Mouse (Mus musculus): Measurements from ENCODE around the gene Lgr4. TPM values are rescaled to one million over a fixed set of nuclear protein-coding genes. Genes with fewer than 3 reads are reported as not detected.
A peak's percentile ranks its signal among the peaks of the same experiment; 100 is the strongest.

Gene Lgr4
- polyA plus RNA-seq, 1 experiment from 2014 or later = 14.0 TPM

DNA sequence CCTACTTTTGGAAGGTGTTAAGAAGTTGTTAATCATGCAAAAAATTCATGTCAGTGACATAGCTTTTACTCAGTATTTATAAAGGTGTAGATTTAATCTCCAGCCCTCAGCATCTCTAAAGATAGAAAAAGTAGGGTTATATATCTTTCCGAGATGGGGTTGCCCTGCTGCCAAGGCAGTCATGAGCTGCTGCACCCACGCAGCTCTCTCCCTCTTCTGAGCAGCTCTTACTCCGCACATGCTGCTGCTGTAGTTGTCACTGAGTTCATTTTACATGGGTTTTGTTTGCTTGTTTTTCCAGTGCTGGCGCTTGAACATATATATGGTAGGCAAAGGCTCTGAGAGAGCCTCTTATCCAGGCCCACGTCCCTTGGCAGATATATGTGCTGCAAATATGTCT lies 120.9 kb downstream of the Lgr4 start:
- H3K9ac ChIP-seq (ENCODE audit: low read depth, low read length) = no peak overlapping the region
- H3K4me3 ChIP-seq (ENCODE audit: low read depth, low read length) = no peak overlapping the region
- H3K27me3 ChIP-seq (ENCODE audit: control insufficient read depth, insufficient read depth, low read length) = no peaks in the 10 kb centered on the region
- H3K4me2 ChIP-seq = no peak overlapping the region
- peaks cover 10% of the 10 kb centered on the region for H3K4me1 ChIP-seq (ENCODE audit: control insufficient read depth, insufficient read depth, low read length)
- H3K27ac ChIP-seq (ENCODE audit: low read depth, low read length) = no peak overlapping the region
- WGBS (ENCODE audit: insufficient replicate concordance) = 76% methylated on average over 5 of the region's 5 CpGs
- no peak for ATAC-seq (replicated peaks; ENCODE audit: insufficient number of reproducible peaks, low FRiP score, low TSS enrichment)
- no peaks in the 10 kb centered on the region for H3K9me3 ChIP-seq (replicated peaks; ENCODE audit: control insufficient read depth, low read length)
- H3K36me3 ChIP-seq (ENCODE audit: control insufficient read depth, insufficient read depth, low read length) = no peaks in the 10 kb centered on the region

DNA sequence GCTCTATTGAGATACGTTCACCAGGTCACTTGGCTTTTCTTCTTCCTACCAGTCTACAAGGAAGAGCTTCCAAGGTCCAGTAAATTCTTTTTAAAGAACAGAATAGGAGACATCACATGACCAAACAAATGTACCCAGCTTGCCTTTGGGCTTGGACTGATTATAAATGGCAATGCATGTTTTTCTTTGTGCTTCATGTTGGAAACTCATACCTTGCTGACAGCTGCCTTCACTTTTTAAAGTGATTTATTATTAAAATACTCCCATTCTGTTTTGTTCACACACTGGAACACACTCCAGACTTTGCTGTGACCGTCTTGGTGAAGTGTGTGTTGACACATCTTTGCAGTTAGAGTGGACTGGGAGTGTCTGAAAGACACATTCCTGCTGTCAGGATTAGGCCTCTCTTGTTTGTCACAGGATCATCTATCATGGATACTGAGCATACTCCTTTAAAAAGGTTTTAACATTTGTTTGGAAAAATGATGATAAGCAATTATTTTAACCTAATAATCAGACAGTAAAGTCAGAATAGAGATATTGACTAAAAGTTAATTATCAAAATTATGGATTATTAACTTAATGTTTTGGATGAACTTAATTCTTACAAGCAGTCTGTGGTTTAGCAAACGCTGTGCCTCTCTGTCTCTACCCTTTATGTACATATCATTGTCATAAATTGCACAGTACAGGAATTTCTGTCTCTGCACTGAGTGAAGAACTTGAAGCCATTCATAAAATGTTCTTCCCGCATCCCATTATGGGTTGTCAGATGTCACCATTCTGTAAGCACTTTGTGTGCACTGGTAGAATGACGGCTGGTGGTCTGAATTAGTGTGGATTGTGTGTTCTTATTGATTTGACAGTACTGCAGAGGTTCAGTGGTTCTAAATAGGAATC lies 125.7 kb downstream of the Lgr4 start:
- no peak overlapping the region for H3K9ac ChIP-seq (ENCODE audit: low read depth, low read length)
- 0 out of 2 replicates have a peak overlapping the region, but pooled peaks have one; percentile 5 for H3K27ac ChIP-seq (ENCODE audit: low read depth, low read length)
- no peaks in the 10 kb centered on the region; the same call in 1 of the 2 replicates for H3K36me3 ChIP-seq (ENCODE audit: control insufficient read depth, insufficient read depth, low read length)
- 54% methylated on average over 5 of the region's 5 CpGs for WGBS (ENCODE audit: insufficient replicate concordance)
- no peak overlapping the region for H3K4me3 ChIP-seq (ENCODE audit: low read depth, low read length)
- H3K9me3 ChIP-seq (replicated peaks; ENCODE audit: control insufficient read depth, low read length) = no peaks in the 10 kb centered on the region
- peaks cover 3% of the 10 kb centered on the region; the same call in 1 of the 2 replicates for H3K4me1 ChIP-seq (ENCODE audit: control insufficient read depth, insufficient read depth, low read length)
- H3K27me3 ChIP-seq (ENCODE audit: control insufficient read depth, insufficient read depth, low read length) = no peaks in the 10 kb centered on the region
- peak; percentile 68; the same call in 1 of the 2 replicates for ATAC-seq (replicated peaks; ENCODE audit: insufficient number of reproducible peaks, low FRiP score, low TSS enrichment)
- H3K4me2 ChIP-seq = no peak overlapping the region

DNA sequence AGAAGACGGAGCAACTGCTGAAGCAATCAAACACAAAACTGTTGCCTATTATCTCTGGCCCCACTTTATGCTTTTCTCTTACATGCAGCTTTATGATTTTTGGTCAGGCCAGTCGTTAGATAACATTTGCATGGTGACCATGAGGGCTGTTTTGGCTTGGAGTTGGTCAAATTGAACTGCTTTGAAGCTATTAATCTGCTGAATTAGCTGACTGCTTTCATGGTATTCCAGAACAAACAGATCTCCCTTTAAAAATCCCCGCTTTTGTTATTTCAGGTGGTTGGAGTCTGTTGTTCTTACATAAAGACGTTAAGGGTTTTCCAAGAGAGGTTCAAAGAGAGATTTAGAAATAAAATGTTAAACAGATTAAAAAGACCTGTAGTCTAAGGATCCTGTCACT lies 141.0 kb downstream of the Lgr4 start:
- Histone ChIP-seq H3K27me3 (ENCODE audit: control insufficient read depth, insufficient read depth, low read length) (no peaks in the 10 kb centered on the region), H3K4me3 (ENCODE audit: low read depth, low read length) (no peak overlapping the region), H3K9me3 (replicated peaks; ENCODE audit: control insufficient read depth, low read length) (no peaks in the 10 kb centered on the region), H3K9ac (ENCODE audit: low read depth, low read length) (no peak overlapping the region), H3K27ac (ENCODE audit: low read depth, low read length) (no peak overlapping the region), H3K36me3 (ENCODE audit: control insufficient read depth, insufficient read depth, low read length) (no peaks in the 10 kb centered on the region), H3K4me1 (ENCODE audit: control insufficient read depth, insufficient read depth, low read length) (no peaks in the 10 kb centered on the region), H3K4me2 (no peak overlapping the region)
- 59% methylated on average over 4 of the region's 4 CpGs for WGBS (ENCODE audit: insufficient replicate concordance)
- no peak for ATAC-seq (replicated peaks; ENCODE audit: insufficient number of reproducible peaks, low FRiP score, low TSS enrichment)

GRCm38 (mm10) chr2:110063131-110063530 lies 145.7 kb downstream of the Lgr4 start:
- Histone ChIP-seq H3K4me3 (ENCODE audit: low read depth, low read length) (no peak overlapping the region), H3K9ac (ENCODE audit: low read depth, low read length) (no peak overlapping the region), H3K4me1 (ENCODE audit: control insufficient read depth, insufficient read depth, low read length) (no peaks in the 10 kb centered on the region), H3K27ac (ENCODE audit: low read depth, low read length) (no peak overlapping the region), H3K27me3 (ENCODE audit: control insufficient read depth, insufficient read depth, low read length) (no peaks in the 10 kb centered on the region), H3K36me3 (ENCODE audit: control insufficient read depth, insufficient read depth, low read length) (no peaks in the 10 kb centered on the region), H3K9me3 (replicated peaks; ENCODE audit: control insufficient read depth, low read length) (no peaks in the 10 kb centered on the region), H3K4me2 (no peak overlapping the region)
- 76% methylated on average over 1 of the region's 1 CpGs for WGBS (ENCODE audit: insufficient replicate concordance)
- no peak for ATAC-seq (replicated peaks; ENCODE audit: insufficient number of reproducible peaks, low FRiP score, low TSS enrichment)

Other genes with a start within 250 kb of the Lgr4 start
- gene Bdnf, start 242.9 kb upstream of the Lgr4 start, polyA plus RNA-seq (2014; fragmentation: Nextera tagmentation; extraction: Ambion mirVana) = 1.6 and 2.1 TPM in 2 replicates
- gene Lin7c, start 26.8 kb upstream of the Lgr4 start, polyA plus RNA-seq (2014; fragmentation: Nextera tagmentation; extraction: Ambion mirVana) = 40.7 and 54.2 TPM in 2 replicates
- 27.4 and 31.3 TPM in 2 replicates for gene Ccdc34, start 100.2 kb downstream of the Lgr4 start, polyA plus RNA-seq (2014; fragmentation: Nextera tagmentation; extraction: Ambion mirVana)

Data from heart, embryonic 11.5 days (tissue).